Mouse (Mus musculus): ENCODE measurements at regions not wholly inside any gene's neighbourhood (a gene's known extent, or its start where the extent isn't known, plus 50 kb on each side); places are given as distances from the start of the nearest gene placed in this dataset.

GRCm38 (mm10) chr16:9354331-9355030 is 524.6 kb downstream of the 1810013L24Rik start:
- no peak for DNase-seq

- no peak for DNase-seq
Observed at GRCm38 (mm10) chr16:9358651-9359050, 528.8 kb downstream of the 1810013L24Rik start.

- no peak for DNase-seq
Observed at GRCm38 (mm10) chr16:9359399-9360135, 529.7 kb downstream of the 1810013L24Rik start.

GRCm38 (mm10) chr16:9360741-9361255 is 530.9 kb downstream of the 1810013L24Rik start:
- no peak for DNase-seq

- DNase-seq, result no peak
Observed at GRCm38 (mm10) chr16:9362116-9362515, 532.2 kb downstream of the 1810013L24Rik start.

GRCm38 (mm10) chr16:9364105-9364504 is 534.2 kb downstream of the 1810013L24Rik start:
- peak; percentile 22 for DNase-seq

GRCm38 (mm10) chr16:9390986-9391385 is 561.1 kb downstream of the 1810013L24Rik start:
- no peak for DNase-seq

GRCm38 (mm10) chr16:9404736-9405135 is 574.8 kb downstream of the 1810013L24Rik start:
- no peak for DNase-seq

GRCm38 (mm10) chr16:9408196-9408595 is 578.3 kb downstream of the 1810013L24Rik start:
- no peak for DNase-seq

- no peak for DNase-seq
Observed at GRCm38 (mm10) chr16:9430509-9430908, 564.9 kb downstream of the Grin2a start.

- DNase-seq, result no peak
Observed at GRCm38 (mm10) chr16:9439300-9439856, 556.0 kb downstream of the Grin2a start.

GRCm38 (mm10) chr16:9439891-9440290 is 555.5 kb downstream of the Grin2a start:
- DNase-seq, result no peak

GRCm38 (mm10) chr16:9452058-9452457 is 543.3 kb downstream of the Grin2a start:
- DNase-seq, result no peak

GRCm38 (mm10) chr16:9457574-9457973 is 537.8 kb downstream of the Grin2a start:
- no peak for DNase-seq

GRCm38 (mm10) chr16:9462497-9462896 is 532.9 kb downstream of the Grin2a start:
- no peak for DNase-seq

- DNase-seq, result no peak
Observed at GRCm38 (mm10) chr16:9469394-9469793, 526.0 kb downstream of the Grin2a start.

GRCm38 (mm10) chr16:9485291-9485690 is 510.1 kb downstream of the Grin2a start:
- no peak for DNase-seq

GRCm38 (mm10) chr16:9498301-9498700 is 497.1 kb downstream of the Grin2a start:
- DNase-seq, result no peak

- peak; percentile 55 for DNase-seq
Observed at GRCm38 (mm10) chr16:9501713-9502112, 493.6 kb downstream of the Grin2a start.

- DNase-seq, result no peak
Observed at GRCm38 (mm10) chr16:9509666-9510065, 485.7 kb downstream of the Grin2a start.

- no peak for DNase-seq
Observed at GRCm38 (mm10) chr16:9514538-9514937, 480.8 kb downstream of the Grin2a start.

Data from lung, postnatal 10 days (tissue).